Comparison of ENCODE assay signal across 8 mouse cellular contexts in genomic region chr8:120498926-120499605, GRCm38 (mm10).
DNase-seq lines count a peak whose midpoint lies in the region; ATAC-seq and TF ChIP-seq lines count a peak whose summit lies in the region.

No protein-coding gene starts in this region.

- TF ChIP-seq POLR2A in heart, adult 2 months (IDR thresholded peaks at IDR 0.05; ENCODE audit: insufficient read depth, low read depth, low read length) = no peak
- no peak for TF ChIP-seq POLR2A in kidney, adult 2 months (IDR thresholded peaks at IDR 0.05; ENCODE audit: low read depth, low read length)
- no peak for TF ChIP-seq POLR2A in small intestine, adult 2 months (IDR thresholded peaks at IDR 0.05; ENCODE audit: low read depth, low read length)

- 0 out of 2 replicates have a peak, but pooled peaks cover 1% of the 10 kb centered on the region for H3K79me2 ChIP-seq in heart, adult 2 months (replicated peaks; ENCODE audit: control insufficient read depth, insufficient read depth, low read length)

- 0 out of 2 replicates have a peak, but pooled peaks have one; percentile 23 for TF ChIP-seq EP300 in heart, adult 2 months (IDR thresholded peaks at IDR 0.05; ENCODE audit: insufficient read depth, low read depth, low read length)

- WGBS in heart, adult 2 months = 41% methylated on average over 9 of the region's 9 CpGs
- WGBS in kidney, adult 2 months = 14% methylated on average over 9 of the region's 9 CpGs
- 32% methylated on average over 9 of the region's 9 CpGs for WGBS in lung, embryonic 16.5 days
- 12% methylated on average over 9 of the region's 9 CpGs for WGBS in small intestine, adult 2 months

- intact Hi-C loops in heart, adult 2 months (cut with DNase I) = no loop called here

- peak overlapping the region; percentile 28; the same call in 1 of the 2 replicates for H3K27ac ChIP-seq in heart, adult 2 months
- H3K27ac ChIP-seq in kidney, adult 2 months (ENCODE audit: insufficient read depth, low read depth, low read length) = peak overlapping the region; percentile 58
- H3K27ac ChIP-seq in lung, embryonic 16.5 days (ENCODE audit: low read length) = peak overlapping the region; percentile 49; the same call in 1 of the 2 replicates
- H3K27ac ChIP-seq in small intestine, adult 2 months (ENCODE audit: insufficient read depth, low read depth, low read length) = peak overlapping the region; percentile 50

- no peaks in the 10 kb centered on the region for H3K36me3 ChIP-seq in heart, adult 2 months (ENCODE audit: control insufficient read depth, insufficient read depth, low read length)
- H3K36me3 ChIP-seq in kidney, adult 2 months (ENCODE audit: control insufficient read depth, insufficient read depth, low read length) = no peaks in the 10 kb centered on the region
- no peaks in the 10 kb centered on the region for H3K36me3 ChIP-seq in lung, embryonic 16.5 days (ENCODE audit: control insufficient read depth, insufficient read depth, low read length)
- H3K36me3 ChIP-seq in small intestine, adult 2 months (ENCODE audit: control insufficient read depth, insufficient read depth, low read length) = no peaks in the 10 kb centered on the region

- peaks cover 16% of the 10 kb centered on the region for H3K4me1 ChIP-seq in heart, adult 2 months (ENCODE audit: control insufficient read depth, insufficient read depth, low read length)
- peaks cover 55% of the 10 kb centered on the region for H3K4me1 ChIP-seq in kidney, adult 2 months (ENCODE audit: control insufficient read depth, insufficient read depth, low read length)
- peaks cover 65% of the 10 kb centered on the region for H3K4me1 ChIP-seq in lung, embryonic 16.5 days (replicated peaks; ENCODE audit: control insufficient read depth, insufficient read depth, low read length)
- H3K4me1 ChIP-seq in small intestine, adult 2 months (ENCODE audit: control insufficient read depth, insufficient read depth, insufficient read length, low read length) = peaks cover 68% of the 10 kb centered on the region

- DNase-seq in urinary bladder, adult 18-20 months (ENCODE audit: low spot score in 2 of 2) = peak; percentile 85 to 90
- no peak for DNase-seq in urinary bladder, postnatal 10 days (ENCODE audit: low spot score)
- peak; percentile 72 for DNase-seq in embryo, embryonic 10.5 days (ENCODE audit: low spot score)
- peak; percentile 75 to 85 for DNase-seq in heart, adult 2 months
- DNase-seq in kidney, adult 2 months = peak; percentile 96

- no peak overlapping the region for H3K4me2 ChIP-seq in lung, embryonic 16.5 days (ENCODE audit: low read depth, low read length)

- no peak for TF ChIP-seq CTCF in heart, adult 2 months (IDR thresholded peaks at IDR 0.05)
- TF ChIP-seq CTCF in kidney, adult 2 months (conservative IDR thresholded peaks at IDR 0.05; ENCODE audit: insufficient read depth, insufficient read length, low read depth, low read length) = no peak
- TF ChIP-seq CTCF in small intestine, adult 2 months (IDR thresholded peaks at IDR 0.05; ENCODE audit: extremely low read depth, insufficient read length, insufficient replicate concordance, low read depth, low read length) = no peak

- peak; percentile 29; the same call in 1 of the 2 replicates for ATAC-seq in lung, embryonic 16.5 days (ENCODE audit: low read depth)
- no peak for ATAC-seq in CD4-positive, CD25-positive, alpha-beta regulatory T cell, adult 4 months

- H3K4me3 ChIP-seq in heart, adult 2 months = 0 out of 2 replicates have a peak overlapping the region, but pooled peaks have one; percentile 39
- no peak overlapping the region for H3K4me3 ChIP-seq in kidney, adult 2 months (ENCODE audit: insufficient read depth, low read depth, low read length)
- H3K4me3 ChIP-seq in lung, embryonic 16.5 days (ENCODE audit: low read length) = no peak overlapping the region
- peak overlapping the region; percentile 31 for H3K4me3 ChIP-seq in small intestine, adult 2 months (ENCODE audit: low read depth, low read length)

- H3K9ac ChIP-seq in heart, adult 2 months (ENCODE audit: low read depth, low read length) = no peak overlapping the region
- H3K9ac ChIP-seq in lung, embryonic 16.5 days (ENCODE audit: low read length) = 0 out of 2 replicates have a peak overlapping the region, but pooled peaks have one; percentile 37

- H3K9me3 ChIP-seq in lung, embryonic 16.5 days (ENCODE audit: control insufficient read depth, low read length) = no peaks in the 10 kb centered on the region

- no peaks in the 10 kb centered on the region for H3K27me3 ChIP-seq in heart, adult 2 months (ENCODE audit: control insufficient read depth, insufficient read depth, low read length)
- H3K27me3 ChIP-seq in kidney, adult 2 months (replicated peaks; ENCODE audit: control insufficient read depth, insufficient read depth, low read length) = no peaks in the 10 kb centered on the region
- no peaks in the 10 kb centered on the region for H3K27me3 ChIP-seq in lung, embryonic 16.5 days (ENCODE audit: control insufficient read depth, insufficient read depth, low read depth, low read length)
- H3K27me3 ChIP-seq in small intestine, adult 2 months (ENCODE audit: control insufficient read depth, insufficient read depth, low read length) = no peaks in the 10 kb centered on the region

Comparison
In these comparisons a context has a peak if more than half of its experiments do, and no peak if none do; other contexts are left out.
1. H3K4me3 ChIP-seq: peak in heart, adult 2 months (single experiment) and small intestine, adult 2 months (single experiment); none in kidney, adult 2 months (single experiment) and lung, embryonic 16.5 days (single experiment).
2. Peak in every context shown above with its lines, with median percentiles within 50 percentile points of each other: H3K27ac ChIP-seq.